Mouse (Mus musculus): ENCODE measurements around the gene Mvb12b. TPM values are rescaled to one million over a fixed set of nuclear protein-coding genes. Genes with fewer than 3 reads are reported as not detected.

The Mvb12b gene
- total RNA-seq, 4 experiments from 2014 or later = 82.6 to 92.2 (median 84.5) TPM

DNA sequence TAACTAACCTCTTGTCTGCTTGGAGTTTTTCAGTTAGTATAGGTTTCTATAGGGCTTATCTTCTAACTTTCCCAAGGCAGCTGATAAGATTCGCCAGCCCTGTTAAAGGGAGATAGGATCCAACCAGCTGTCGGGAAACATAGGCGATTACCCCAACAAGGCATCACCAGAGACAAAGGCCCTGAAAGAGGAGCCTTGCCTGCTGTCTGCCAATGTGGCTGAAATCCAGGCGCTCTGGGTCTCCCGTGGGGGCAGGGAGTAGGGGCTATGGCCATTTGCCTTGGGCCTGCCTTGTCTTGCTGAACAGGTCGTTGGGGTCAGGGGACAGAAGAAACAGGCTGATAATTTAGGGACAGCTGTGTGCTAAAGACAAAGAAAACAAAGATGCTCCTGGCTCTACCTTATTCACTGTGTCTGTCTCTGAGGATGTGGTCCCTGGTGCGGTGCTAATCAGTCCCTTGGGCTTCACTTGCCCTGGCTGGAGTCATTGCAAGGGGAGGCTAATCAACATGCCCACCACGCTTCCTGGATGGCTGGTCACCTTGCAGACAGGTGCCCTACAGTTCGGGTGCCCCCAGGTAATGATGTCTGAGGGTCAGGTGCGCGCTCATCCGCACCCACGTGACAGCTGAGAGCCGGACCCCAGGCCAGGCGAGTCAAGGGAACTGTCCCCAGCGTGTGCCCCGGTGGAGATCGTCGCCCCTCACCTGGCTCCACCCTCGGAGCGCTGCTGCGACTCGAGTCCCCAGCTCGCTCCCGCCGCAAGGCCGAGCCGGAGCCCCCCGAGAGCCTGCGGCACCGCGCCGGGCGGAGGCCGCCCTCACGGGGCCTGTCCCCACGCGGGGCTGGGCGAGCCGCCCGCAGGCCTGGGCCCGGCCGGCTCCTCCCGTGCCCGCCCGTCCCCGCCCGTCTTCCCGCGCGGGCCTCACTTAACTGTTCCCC lies 1.1 kb downstream of the Mvb12b start:
- peak in 1 of 2 experiments; percentile 46 for DNase-seq (ENCODE audit: low spot score in 2 of 2)

DNA sequence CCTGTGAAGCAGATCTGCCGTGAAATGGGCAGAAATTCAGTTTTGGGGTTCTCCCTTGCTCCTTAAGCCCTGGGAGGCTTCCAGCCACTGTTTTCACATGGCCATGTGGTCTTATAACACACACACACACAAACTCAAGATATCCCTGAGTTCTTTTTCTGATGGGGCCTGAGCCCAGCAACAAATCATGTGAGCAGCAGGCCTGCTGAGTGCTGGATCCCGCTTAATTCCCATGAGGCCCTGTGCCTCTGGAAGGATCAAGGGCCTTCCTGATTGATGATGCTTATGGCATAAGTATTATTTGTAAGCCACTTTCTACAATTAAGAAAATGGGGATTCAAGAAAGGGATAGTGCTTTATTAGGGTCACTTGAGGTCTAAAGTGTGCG lies 2.5 kb downstream of the Mvb12b start:
- no peak for DNase-seq (ENCODE audit: low spot score in 2 of 2)

DNA sequence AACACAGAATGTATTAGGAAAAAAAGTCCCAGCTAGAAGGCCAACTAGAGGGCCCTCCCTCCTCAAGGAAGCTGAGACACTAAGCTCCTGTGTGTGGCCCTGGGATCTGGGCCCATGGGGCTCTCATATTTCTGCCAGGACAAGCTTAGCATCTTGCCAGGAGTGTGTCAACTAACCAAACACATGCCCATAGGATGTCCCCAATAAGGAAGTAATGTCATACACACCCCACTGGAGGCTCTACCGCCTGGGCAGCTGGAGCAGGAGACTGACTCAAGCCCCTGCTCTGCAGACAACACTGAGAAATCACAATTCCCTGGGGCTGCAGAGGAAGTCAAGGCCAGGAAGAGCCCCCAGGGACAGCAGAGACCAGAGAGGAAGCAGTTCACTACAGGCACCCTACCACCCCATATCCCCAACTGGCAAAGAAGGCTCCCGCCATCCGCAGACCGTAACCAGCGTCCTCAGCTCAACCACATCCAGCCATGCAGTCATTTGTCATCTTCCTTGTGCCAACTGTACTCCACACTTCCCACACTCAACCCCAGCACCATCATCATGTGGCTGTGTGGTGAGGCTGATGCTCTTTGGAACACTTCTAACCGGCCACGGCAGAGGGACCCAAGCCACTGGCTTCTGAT lies 3.0 kb downstream of the Mvb12b start:
- DNase-seq (ENCODE audit: low spot score in 2 of 2) = no peak

DNA sequence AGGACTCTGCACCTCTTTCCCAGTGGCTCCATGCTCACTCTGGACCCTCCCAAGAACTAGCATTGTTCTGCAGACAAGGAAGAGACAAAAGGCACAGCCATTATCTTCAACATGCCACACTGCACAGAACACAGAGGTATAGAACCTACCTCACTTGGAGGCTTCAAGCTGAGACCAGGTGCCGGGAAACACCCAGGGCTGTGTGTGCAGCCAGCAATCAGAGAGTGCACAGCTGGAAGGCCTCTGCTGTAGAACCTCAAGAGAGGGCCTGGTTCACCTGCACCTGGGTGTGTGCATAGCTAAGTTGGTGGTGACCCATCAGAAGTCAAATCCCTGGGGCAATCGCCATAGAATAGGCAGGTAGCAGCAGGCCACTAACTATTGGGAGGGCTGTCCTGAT lies 8.5 kb downstream of the Mvb12b start:
- DNase-seq (ENCODE audit: low spot score in 2 of 2) = no peak

DNA sequence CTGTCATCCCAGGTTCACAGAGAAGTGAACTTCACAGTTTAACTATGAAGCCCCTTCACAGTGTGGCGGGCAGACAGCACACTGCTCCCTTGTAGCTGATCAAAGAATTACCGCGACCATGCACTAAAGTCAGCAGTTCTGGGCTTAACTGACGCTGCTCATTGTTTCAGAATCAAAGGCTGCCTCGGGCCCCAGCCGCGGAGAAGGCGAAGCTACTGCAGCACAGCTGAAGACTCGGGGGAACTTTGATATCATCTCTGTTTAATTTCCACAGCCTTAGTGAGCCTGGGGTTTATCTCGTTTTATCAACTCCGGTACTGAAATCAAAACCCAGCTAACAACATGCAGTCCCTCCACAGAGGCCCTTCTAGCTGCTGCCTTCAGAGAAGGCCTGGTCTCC lies 9.3 kb downstream of the Mvb12b start:
- no peak for DNase-seq (ENCODE audit: low spot score in 2 of 2)

DNA sequence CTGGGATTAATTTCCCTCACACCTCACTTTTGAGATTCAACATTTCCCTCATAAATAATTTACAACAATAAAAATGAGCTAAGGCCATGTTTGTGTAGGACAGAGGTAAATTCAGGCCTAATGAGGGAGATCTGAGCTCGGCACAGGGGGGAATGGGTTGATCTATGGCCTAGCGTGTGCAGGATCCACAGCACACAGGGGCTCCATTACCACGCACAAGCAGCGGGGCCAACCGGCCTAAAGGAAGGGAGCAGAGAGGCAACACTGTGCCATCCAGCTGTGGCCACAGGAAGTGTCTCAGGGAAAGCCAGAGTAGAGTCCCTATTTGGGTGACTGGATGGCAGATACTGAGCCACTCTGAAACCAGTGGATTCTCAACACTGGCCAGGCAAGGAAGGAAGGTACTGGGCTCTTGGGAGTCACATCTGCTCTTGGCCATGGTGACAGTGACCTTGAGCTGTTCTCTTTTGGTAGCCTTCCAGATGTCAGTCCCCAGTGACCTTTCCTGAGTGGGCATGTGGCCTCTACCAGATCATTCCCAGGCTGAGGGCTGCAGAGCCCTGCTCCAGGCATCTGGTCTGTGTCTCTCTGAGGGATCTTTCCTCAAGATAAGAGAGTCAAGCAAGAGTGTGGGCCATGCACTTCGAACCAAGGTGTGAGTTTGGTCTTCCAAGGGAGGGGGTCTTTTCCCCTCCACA lies 9.9 kb downstream of the Mvb12b start:
- DNase-seq (ENCODE audit: low spot score in 2 of 2) = no peak

DNA sequence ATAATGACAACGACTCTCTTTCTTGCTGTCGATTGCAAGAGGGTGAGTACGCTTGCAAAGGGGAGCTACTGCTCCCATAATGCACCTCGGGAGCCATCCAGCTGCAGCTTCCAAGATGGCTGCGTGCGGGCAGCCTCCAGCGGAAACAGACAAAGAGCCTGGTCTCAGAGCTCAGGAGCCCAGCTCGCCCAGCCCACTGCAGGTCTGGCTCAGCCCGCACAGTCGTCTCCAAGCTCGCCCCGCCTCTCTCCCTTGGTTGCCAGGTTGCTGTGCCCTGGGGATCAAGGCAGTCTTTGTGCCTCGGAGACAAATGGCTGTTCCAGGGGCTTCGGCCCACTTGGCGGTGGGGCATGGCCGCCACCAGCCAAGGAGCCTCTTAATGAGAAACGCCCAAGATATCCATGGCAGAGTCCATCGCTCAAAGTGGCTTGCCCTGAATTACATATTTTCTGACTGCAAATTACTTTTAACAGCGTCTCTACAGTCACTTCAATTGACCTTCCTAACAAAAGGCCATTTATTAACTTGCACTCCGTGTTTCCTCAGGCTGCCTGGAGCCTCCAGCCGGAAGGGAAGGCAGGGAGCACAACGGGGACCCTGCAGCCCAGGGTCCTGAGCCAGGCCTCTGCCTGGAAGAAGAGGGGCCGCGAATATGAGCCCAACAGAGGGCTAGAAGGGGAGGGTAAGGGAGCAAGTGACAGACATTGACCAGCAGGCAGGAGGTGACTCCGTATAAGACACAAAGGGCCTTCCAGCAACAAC lies 11.0 kb downstream of the Mvb12b start:
- peak; percentile 87 for DNase-seq (ENCODE audit: low spot score in 2 of 2)

DNA sequence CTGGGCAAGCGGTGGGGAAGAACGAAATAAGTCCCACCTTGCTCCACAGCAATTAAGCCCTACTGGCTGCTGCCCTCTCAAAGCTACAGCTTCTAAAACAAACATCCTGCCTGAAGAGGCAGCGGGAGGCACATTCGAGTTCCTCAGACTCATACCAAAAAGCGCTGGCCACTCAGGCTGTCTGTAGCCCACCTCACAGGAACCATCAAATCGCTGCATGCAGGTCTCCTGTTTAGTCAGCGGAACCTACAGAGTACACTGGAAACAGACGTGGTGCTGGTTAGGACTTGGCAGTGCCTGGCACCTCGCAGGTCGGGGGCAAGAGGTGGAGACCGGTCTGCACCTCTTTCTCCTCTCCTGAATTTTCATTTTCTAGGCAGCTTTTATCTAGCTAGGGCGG lies 12.2 kb downstream of the Mvb12b start:
- no peak for DNase-seq (ENCODE audit: low spot score in 2 of 2)

DNA sequence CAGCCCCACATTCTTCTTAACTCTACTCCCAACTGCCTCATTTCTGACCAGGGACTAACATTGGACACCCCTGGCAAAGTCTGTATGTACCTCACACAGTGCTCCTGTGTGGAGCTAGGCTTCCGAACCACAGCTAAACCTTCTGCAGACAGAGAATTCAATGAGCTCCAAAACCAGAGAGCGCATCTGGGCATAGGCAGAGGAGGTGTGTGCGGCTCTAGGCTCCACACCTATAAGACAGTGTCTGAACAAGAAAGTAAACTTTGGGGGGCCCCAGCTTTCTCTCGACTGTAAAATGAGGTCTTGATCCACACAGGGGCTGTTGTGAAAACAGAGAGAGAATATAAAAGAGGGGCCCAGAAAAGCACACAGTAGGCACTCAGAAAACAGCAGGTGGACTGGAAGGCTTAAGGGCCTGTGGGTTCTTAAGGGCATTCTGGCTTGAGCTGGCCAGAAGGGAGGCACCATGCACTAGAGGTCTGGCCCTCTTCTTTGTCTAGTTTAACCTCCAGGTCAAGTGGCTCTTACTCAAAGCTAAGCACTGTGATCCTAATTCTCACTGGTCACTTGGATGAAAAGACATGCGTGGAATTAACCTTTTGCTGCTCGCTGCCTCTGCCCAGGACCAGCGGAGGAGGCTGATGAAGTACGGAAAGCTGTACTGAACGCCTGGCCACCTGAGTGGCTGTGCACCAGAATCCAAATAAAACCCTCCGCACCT lies 12.7 kb downstream of the Mvb12b start:
- DNase-seq (ENCODE audit: low spot score in 2 of 2) = no peak

DNA sequence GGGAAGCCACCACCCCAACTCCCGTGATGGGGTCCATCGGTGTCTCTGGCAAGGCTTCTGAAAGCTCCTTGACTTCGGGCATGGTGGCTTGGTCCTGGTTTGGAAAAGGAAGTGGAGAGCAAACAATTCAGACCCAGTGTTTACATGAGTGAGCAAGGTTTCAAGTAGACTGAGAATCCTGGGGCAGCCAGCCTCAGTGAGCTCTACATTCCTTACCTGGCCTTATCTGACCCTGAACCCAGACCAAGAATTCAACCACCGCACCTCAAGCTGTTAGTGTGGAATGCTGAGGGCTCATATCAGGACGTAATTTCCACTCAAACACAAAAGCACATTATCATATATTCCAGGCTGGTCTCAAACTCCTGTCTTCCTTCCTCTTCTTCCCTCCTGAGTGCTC lies 13.4 kb downstream of the Mvb12b start:
- no peak for DNase-seq (ENCODE audit: low spot score in 2 of 2)

DNA sequence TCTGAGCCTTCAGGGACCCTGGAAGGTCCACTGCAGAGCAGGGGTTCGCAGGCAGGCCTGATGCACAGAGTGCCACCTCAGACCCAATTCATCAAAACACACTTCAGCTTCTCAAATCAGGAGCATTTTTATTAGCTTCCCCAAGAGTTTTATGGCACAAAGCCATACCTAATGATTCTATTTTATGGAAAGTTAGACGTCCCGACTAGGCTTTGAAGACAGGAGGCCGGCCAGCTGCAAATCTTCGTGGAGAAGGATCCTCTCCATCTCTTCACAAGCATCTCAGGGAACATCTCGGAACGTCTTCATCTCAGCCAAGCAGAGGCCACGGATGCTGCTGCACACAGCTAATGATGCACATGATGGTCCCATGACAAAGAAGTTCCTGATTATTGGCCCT lies 14.2 kb downstream of the Mvb12b start:
- DNase-seq (ENCODE audit: low spot score in 2 of 2) = no peak

DNA sequence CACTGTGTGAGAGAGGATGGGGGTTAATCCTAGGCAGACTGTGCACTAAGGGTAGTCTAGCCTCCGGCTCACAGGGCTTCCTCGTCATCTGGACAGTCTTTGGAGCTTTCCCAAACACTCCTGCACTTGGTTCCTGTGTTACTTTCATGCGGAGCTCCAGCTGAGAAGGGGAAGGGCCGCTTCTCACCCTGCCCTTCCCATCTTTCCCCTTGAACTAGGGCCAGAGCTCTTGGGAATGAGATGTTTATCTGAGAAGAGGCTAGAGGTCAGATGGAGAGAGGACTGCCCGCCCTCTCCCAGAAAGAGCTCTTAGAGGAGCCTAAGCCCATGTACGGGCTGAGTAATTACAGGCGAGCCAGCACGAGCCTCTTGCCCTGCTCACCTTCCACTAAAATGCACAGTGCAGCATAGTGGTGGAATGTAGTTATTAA lies 14.9 kb downstream of the Mvb12b start:
- DNase-seq (ENCODE audit: low spot score in 2 of 2) = no peak

DNA sequence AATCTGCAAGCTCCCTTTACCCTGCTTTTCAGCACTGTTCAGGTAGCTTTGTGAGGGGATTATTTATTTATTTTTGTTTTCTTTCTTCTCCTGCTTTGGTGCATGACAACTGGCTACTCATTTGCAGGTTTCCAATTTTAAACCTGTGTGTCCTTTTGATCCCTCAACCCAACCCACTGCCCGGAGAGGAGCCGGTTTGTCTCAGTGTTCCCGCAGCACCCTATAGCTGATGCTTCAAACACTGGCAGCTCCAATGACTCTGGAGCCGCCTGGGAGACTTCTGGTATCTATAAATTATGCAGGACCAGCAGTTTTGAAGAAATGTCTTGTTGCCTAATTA lies 16.6 kb downstream of the Mvb12b start:
- no peak for DNase-seq (ENCODE audit: low spot score in 2 of 2)

DNA sequence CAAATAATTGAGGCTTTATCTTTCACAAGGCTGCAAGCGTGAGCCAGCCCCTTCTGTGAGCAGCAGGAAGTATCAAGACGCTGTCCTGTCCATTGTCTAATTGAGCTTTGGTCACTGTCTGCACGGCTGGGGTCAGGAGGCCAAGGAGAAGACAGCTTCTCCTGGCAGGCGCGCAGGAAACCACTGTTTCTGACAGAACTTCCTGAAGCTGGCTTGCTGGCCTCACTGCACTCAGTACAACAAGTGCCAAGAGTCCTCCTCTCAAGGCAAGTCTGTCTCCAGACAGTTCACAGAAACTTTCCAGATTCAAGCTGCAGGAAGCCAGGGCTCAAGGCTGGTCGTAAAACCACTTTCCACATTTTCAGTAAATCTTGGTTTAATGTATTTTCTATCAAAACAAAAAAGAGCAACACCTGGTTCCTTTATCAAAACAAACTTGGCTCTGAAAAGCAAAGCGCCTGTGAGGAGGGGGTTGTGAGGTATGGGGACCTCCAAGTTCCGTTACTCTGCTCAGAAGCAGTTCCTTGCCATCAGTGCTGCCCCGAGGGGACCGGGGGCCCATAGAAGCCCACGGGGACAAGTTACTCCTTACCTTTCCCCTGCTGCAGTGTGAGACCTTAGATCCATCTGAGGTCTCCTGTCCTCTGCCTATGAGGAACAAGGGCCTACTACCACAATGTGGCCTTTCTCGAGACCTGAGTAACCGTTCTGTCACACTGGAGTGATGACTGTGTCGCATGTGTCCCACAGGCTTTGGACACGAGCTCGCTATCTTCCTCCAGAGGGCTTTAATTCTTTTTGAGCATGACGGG lies 17.2 kb downstream of the Mvb12b start:
- no peak for DNase-seq (ENCODE audit: low spot score in 2 of 2)

DNA sequence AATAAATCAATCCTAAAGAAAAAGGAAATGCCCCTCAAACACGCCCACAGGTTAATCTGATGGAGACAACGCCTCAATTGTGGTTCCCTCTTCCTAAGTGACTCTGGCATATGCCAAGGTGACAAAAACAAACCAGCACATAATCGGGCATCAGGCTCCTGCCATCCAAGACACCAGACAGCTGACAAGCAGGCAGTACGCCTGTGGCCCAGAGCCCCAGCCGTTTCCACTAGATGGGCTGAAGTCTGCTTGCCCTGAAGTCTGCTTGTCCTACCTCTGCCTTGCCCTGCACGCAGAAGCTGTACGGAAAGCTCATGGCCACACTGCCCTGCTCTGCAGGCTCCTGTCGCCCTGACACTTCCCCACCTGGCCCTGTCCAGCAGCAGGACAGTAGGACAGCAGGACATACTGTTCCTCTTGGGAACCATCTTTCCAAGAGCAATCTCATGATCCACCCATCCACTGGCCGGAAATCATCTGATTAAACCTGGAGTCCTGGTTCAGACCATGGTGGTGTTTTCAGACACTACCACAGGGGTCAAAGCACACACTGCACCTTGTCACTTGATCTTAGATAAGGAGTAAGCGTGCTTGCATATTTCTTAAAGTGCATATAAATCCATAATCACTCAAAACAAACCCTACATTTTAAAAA lies 17.9 kb downstream of the Mvb12b start:
- DNase-seq (ENCODE audit: low spot score in 2 of 2) = no peak

DNA sequence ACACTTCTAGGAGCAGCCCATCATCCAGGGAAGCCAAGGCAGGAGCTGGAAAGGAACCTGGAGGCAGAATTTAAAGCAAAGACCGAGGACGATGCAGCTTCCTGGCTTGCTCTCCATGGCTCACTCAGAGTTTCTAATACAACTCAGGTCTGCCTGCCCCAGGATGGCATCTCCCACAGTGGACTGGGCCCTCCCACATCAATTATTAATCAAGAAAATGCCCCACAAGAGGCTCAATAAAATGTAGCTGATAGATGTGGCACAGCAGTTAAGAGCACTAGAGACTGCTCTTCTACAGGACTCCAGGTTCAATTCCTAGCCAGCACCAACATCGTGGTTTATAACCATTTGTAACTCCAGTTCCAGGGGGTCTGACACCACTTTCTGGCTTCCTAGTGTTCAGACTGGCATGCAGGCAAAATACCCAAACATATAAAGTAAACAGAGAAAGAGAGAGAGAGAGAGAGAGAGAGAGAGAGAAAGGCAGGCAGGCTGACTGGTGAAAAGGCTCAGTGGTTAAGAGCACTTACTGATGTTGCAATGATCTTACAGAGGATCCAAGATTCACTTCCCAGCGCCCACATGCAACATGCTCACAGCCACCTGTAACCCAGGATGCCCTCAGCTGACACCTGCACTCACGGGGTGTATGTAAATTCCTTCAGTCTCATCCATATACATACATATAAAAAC lies 18.6 kb downstream of the Mvb12b start:
- DNase-seq (ENCODE audit: low spot score in 2 of 2) = no peak

DNA sequence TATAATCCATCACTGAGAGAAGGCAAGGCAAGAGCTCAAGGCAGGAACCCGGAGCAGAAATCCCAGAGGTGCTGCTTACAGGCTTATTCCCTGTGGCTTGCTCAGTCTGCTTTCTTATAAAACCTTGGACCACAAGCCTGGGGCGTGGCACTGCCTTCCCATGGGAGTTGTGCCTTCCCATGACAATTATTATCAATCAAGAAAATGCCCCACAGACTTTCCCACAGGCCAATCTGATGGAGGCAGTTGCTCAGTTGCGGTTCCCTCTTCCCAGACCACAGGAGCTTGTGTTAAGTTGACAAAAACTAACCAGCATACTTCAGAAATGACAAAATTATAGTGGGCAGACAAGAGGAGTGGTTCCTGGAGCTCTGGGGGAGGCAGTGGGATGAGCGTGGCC lies 19.4 kb downstream of the Mvb12b start:
- DNase-seq (ENCODE audit: low spot score in 2 of 2) = no peak

DNA sequence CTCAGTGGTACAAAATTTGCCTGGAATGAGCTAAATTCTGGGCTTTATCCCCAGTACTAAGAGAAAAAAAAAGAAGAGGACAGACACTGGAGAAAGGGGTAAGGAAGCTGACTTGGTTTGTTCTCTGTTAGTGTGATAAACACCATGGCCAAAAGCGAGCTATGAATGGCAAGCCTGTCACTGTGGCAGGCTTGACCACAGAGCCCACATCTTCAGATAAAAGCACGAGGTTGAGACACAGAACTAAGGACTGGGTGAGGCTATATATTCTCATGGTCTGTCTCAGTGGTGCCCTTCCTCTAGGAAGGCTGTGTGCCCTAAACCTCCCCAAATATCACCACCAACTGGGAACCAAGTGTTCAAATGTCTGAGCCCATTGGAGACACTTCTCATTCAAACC lies 31.0 kb downstream of the Mvb12b start:
- no peak for DNase-seq (ENCODE audit: low spot score in 2 of 2)

Measured in layer of hippocampus, adult 8-10 months (tissue).